Mouse (Mus musculus): Measurements from ENCODE around the gene Trappc12. TPM values are rescaled to one million over a fixed set of nuclear protein-coding genes. Genes with fewer than 3 reads are reported as not detected.

Trappc12 gene
- total RNA-seq (2015; ENCODE audit: low replicate concordance) (22.3 and 29.8 TPM in 2 replicates), total RNA-seq (2017; ENCODE audit: low replicate concordance) (17.1 and 25.2 TPM in 2 replicates)

GRCm38 (mm10) chr12:28750021-28750633 is at the start of gene Trappc12:
Trappc12 (minus strand) TSS chr12:28750472.
- peak; percentile 86 for ATAC-seq (replicated peaks; ENCODE audit: low FRiP score, poor library complexity, severe bottlenecking)

DNA sequence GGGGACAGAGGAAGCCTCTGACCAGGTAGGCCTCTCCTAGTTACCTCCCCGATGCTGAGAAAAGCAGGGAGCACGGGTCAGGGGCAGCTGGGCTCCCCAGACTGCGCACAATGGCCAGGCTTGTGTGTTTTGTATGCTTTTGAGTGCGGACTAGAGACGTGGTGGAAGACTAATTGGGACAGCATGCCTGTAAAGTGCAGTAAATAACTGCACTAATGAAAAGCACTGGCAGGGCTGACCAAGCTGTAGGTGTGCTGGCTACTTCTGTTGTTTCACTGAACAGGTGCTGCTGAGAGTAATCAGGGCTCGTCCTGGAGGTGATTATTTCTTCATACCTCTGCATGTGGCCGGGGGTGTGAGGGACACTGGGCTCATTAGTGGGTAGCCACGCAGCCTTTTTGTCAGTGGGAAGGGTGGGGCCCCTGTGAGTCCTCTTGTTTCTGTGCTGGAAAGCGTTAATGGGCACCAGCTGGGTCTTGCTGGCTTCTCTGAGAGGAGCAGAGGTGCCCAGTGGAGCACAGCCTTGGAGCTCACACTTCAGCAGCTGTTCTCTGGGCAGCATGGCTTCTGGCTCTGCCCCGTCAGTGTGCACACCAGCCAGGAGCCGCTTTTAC is 49.6 kb upstream of the Trappc12 start:
- no peak for ATAC-seq (replicated peaks; ENCODE audit: low FRiP score, poor library complexity, severe bottlenecking)

- ATAC-seq (replicated peaks; ENCODE audit: low FRiP score, poor library complexity, severe bottlenecking): no peak
These were observed 46.7 kb upstream of the Trappc12 start for GRCm38 (mm10) chr12:28796881-28797420.

GRCm38 (mm10) chr12:28795041-28795440 is 44.8 kb upstream of the Trappc12 start:
- no peak for ATAC-seq (replicated peaks; ENCODE audit: low FRiP score, poor library complexity, severe bottlenecking)

DNA sequence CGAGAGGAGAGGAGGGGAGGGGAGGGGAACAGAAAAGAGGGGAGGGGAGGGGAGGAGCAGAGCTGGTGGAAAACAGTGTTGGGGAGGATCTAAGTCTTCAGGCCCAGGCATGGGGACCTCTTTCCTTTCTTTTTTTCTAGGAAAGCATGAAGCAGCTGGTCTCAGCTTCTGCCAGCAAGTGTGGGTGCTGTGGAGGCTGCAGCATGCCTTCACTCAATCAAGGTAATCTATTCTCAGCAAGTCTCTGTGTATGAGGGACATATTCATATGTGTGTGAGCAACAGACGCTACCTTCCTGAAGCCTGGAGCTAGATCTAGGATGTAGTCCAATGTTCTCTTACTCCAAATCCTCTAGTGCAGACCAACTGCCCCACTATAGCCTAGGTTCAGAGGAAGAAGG is 43.4 kb upstream of the Trappc12 start:
- ATAC-seq (replicated peaks; ENCODE audit: low FRiP score, poor library complexity, severe bottlenecking): no peak

DNA sequence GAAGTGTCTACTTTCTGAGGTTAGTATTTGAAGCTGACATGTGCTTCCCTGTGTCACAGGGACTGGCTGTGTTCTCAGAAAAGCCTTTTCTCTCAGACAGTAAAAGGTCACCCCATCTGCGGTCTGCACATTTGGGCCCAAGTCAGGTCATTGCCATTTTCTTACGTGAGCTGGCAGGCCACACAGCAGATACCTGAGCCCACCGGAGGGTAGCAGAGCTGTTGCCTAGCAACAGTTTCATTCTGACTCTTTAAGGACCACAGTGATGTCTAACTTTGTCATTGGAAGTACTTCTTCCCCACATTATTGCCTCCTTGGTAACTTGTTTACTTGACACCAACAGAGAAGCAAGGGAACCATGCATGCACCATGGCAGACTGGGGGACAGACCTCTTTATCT is 42.3 kb upstream of the Trappc12 start:
- ATAC-seq (replicated peaks; ENCODE audit: low FRiP score, poor library complexity, severe bottlenecking): no peak

DNA sequence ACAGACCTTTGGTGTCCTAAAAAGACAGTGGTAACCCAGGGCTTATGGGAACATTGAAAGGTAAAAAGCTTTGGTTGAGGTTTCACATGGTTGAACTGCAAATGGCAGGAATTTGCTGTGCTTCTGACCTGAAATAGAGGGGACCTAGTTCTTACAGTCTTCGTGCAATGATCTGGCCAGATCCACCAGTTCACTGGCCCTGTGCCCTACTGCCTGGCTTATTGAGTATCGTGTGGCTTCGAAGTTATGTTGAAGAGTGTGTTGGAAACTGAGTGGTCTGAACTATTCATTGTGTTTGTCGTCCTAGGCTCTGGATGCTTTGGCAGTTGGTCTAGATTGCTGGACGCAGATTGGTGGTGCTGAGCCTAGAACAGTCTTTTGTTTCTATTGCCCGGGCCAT is 36.0 kb upstream of the Trappc12 start:
- ATAC-seq (replicated peaks; ENCODE audit: low FRiP score, poor library complexity, severe bottlenecking): no peak

DNA sequence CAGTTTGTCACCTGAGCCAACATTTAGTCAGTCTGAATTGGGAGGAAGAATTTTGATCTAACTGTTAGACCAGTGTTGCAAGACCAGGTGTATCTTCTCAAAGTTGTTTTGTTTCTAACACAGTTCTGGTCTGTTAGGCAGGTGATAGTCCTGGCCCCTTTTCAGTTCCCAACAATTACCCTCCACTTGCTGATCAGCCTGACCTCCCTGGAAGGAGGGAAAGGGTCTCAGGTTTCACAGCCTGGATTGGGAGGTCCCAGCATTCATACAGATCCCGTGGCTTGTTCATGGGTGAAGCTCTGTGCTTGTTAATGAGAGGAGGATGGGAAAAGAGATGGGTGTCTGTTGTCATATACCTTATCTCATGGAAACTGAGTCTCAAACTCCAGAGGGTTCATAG is 35.0 kb upstream of the Trappc12 start:
- no peak for ATAC-seq (replicated peaks; ENCODE audit: low FRiP score, poor library complexity, severe bottlenecking)

DNA sequence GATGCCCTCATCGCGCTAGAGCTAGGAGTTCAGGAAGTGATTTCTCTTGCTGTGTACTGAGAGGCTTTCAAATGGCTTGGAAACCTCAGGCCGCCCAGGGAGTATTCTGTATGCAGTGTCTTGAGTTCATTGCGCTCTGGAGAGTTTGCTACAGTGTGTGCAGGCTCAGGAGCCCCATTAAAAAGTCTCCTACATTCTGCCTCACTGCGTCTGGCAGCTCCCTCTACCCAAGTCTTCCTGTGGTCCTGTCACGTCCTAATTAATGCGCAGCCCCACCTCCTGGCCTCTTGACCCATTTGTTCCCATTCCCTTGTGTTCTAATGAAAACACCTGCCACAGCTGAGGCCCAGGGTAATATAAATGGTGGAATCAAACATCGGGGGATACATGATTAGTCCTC is 34.6 kb upstream of the Trappc12 start:
- no peak for ATAC-seq (replicated peaks; ENCODE audit: low FRiP score, poor library complexity, severe bottlenecking)

GRCm38 (mm10) chr12:28784355-28784754 is 34.1 kb upstream of the Trappc12 start:
- ATAC-seq (replicated peaks; ENCODE audit: low FRiP score, poor library complexity, severe bottlenecking): 0 out of 2 replicates have a peak, but pooled peaks have one; percentile 38

DNA sequence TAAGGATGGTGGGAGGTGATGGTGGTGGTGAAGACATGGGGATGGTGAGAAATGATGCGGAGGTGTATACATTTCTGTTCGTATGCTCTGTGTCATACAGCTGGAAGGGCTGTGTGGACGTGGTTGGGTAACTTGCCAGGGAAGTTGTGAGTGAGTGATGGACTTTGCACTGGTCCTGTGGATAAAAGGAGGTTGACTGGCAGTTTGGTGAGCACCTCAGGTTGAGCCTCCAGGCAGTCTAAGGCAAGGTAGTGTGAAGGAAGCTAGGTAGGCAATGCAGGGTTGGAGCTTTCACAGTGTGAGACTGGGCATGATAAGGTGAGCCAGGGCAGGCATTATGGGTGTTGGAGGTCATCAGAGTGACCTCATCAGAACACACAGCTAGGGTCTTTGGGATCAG is 32.4 kb upstream of the Trappc12 start:
- ATAC-seq (replicated peaks; ENCODE audit: low FRiP score, poor library complexity, severe bottlenecking): no peak

GRCm38 (mm10) chr12:28780180-28780579 is 29.9 kb upstream of the Trappc12 start:
- ATAC-seq (replicated peaks; ENCODE audit: low FRiP score, poor library complexity, severe bottlenecking): no peak

DNA sequence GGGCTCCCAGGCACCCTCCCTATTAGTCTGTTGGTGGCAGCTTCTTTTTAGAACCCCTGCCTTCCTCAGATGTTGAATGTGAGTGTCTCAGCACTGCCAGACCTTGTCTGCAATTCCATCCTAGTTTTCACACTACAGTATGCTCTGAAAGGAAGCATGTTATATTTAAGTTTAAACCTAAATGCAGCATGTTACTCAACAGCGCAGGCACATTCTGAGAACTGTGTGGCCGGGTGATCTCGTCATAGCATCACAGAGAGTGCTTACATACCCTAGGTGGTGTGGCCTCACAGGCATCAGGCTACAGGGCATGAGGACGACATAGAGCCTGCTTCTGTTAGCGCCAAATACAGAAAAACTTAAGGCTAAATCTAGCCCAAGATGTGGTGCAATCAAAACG is 25.4 kb upstream of the Trappc12 start:
- no peak for ATAC-seq (replicated peaks; ENCODE audit: low FRiP score, poor library complexity, severe bottlenecking)

DNA sequence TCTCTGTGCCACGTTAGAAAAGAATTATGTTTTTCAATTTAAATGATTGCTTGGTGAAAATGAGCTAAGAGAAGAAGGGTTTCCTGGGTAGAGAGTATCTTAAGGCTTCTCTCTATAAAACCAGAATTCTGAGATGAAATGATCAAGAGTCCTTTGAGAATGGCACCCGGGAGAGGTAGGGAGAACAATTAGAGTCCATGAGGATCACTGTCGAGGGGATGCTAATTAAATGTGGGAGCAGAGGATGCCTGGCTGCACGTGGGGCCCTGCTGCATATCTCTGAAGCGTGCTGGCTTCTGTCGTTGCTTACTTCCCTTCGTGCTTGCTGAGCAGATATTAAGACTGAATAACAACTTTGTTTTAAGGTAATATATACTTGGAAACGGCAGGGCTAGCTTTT is 24.8 kb upstream of the Trappc12 start:
- no peak for ATAC-seq (replicated peaks; ENCODE audit: low FRiP score, poor library complexity, severe bottlenecking)

GRCm38 (mm10) chr12:28773815-28774214 is 23.5 kb upstream of the Trappc12 start:
- no peak for ATAC-seq (replicated peaks; ENCODE audit: low FRiP score, poor library complexity, severe bottlenecking)

- no peak for ATAC-seq (replicated peaks; ENCODE audit: low FRiP score, poor library complexity, severe bottlenecking)
These were observed 19.7 kb upstream of the Trappc12 start for GRCm38 (mm10) chr12:28769953-28770352.

DNA sequence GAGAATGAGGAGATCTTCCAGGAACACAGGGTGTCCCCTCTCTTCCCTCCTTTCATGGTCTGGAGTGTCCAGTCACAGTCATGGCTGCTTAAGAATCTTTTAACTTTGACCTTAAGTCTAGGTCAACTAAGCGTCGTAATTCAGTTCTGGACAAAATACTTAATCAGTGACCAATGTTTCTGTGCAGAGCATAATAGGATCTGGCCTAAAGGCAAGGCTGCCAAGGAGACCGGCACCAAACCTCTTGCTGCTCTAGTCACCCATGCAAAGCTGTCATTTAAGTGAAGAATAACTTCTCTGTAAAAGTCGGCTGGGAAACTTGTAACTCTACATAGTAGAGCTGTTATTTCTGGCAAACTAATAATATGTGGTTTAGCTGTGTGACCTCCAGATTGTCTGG is 5.7 kb upstream of the Trappc12 start:
- no peak for ATAC-seq (replicated peaks; ENCODE audit: low FRiP score, poor library complexity, severe bottlenecking)

- ATAC-seq (replicated peaks; ENCODE audit: low FRiP score, poor library complexity, severe bottlenecking): peak; percentile 91
These were observed 1.4 kb upstream of the Trappc12 start, which contains the start of gene Eipr1 for GRCm38 (mm10) chr12:28751508-28752263. Eipr1 (plus strand) TSS chr12:28751803.

DNA sequence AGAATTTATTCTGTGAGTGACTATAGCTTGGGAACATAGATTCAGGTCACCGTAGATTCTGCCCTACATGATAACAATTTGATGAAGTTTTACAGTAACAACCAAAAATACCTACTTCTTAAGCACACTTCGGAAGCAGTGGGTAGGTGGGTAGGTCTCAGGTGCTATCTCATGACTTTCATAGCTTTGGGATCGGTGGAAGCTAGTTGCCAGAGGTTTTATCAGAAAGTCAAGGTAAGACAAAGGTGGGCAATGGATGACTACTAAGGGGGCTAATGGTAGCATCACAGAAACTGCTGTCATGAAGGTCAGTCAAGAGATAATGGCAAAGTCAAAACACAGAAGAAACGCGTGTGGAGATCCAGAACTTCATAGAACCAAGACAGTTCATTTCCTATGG is 604 bp upstream of the Trappc12 start:
- ATAC-seq (replicated peaks; ENCODE audit: low FRiP score, poor library complexity, severe bottlenecking): no peak

DNA sequence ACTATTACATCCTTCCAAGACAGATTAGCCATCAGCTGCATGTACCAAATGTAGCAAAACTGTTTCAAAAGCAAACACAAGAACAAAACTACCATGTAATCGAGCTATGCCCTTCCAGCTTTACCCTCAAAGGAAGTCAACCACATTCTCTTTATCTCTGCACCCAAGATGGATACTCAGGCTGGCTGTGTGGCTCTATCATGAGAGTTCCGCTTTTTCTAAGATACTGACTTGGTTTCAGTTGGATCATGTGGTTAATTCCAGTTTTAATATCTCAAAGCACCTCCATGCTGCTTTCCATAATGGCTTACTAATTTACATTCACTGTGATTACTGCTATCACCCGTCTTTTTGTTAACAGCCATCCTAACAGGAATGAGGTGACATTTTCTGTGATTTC is 6.9 kb downstream of the Trappc12 start:
- ATAC-seq (replicated peaks; ENCODE audit: low FRiP score, poor library complexity, severe bottlenecking): no peak

GRCm38 (mm10) chr12:28735293-28735692 is 15.0 kb downstream of the Trappc12 start:
- no peak for ATAC-seq (replicated peaks; ENCODE audit: low FRiP score, poor library complexity, severe bottlenecking)
